Mouse (Mus musculus) MEL (cell line): Measurements from ENCODE around the gene Aes.

Source experiments
- CTCF ChIP-seq, 3 experiments: IDR thresholded peaks in 2 of 3; conservative IDR thresholded peaks in 1 of 3; 2 replicates each; pipeline ENCODE4 v1.5.1; 2011 to 2012; ENCODE audit warnings: low read length in 3 of 3, low read depth in 2 of 3, mild to moderate bottlenecking in 2 of 3, improper control_type of control experiment in 1 of 3, inconsistent platforms in 1 of 3, mixed read lengths in 1 of 3, moderate library complexity in 1 of 3; ENCODE audit not compliant: control insufficient read depth in 1 of 3, insufficient read depth in 1 of 3, poor library complexity in 1 of 3, severe bottlenecking in 1 of 3
- EP300 ChIP-seq, 2 experiments: IDR thresholded peaks; 2 replicates each; pipeline ENCODE4 v1.6.1; 2011; ENCODE audit warnings: improper control_type of control experiment in 2 of 2, low read length in 2 of 2, low read depth in 1 of 2, mild to moderate bottlenecking in 1 of 2
- GABPA ChIP-seq: IDR thresholded peaks from 2 replicates; pipeline ENCODE4 v1.6.1; 2012; ENCODE audit warnings: low read depth, mild to moderate bottlenecking, inconsistent platforms, low read length, improper control_type of control experiment, moderate library complexity
- GATA1 ChIP-seq: IDR thresholded peaks from 2 replicates; pipeline ENCODE4 v1.6.1; 2011; ENCODE audit warnings: low read depth, low read length, improper control_type of control experiment
- POLR2A ChIP-seq, 2 experiments: IDR thresholded peaks; 2 replicates each; pipeline ENCODE4 v1.6.1; 2011 to 2012; ENCODE audit warnings: low read length in 2 of 2, mild to moderate bottlenecking in 2 of 2, control low read depth in 1 of 2, improper control_type of control experiment in 1 of 2, low read depth in 1 of 2, moderate library complexity in 1 of 2; ENCODE audit not compliant: control insufficient read depth in 1 of 2, insufficient read depth in 1 of 2, poor library complexity in 1 of 2
- RAD21 ChIP-seq: IDR thresholded peaks from 2 replicates; pipeline ENCODE4 v1.6.1; 2011; ENCODE audit warnings: mild to moderate bottlenecking, low read depth, low read length, improper control_type of control experiment
- SIN3A ChIP-seq: IDR thresholded peaks from 2 replicates; pipeline ENCODE4 v1.6.1; 2012; ENCODE audit warnings: low read length, improper control_type of control experiment, inconsistent platforms
- TAL1 ChIP-seq: IDR thresholded peaks from 2 replicates; pipeline ENCODE4 v1.6.1; 2012; ENCODE audit warnings: mild to moderate bottlenecking, inconsistent platforms, low read length, moderate library complexity, mixed read lengths
- TBP ChIP-seq: IDR thresholded peaks from 2 replicates; pipeline ENCODE4 v1.8.0; 2011; ENCODE audit warnings: low read depth, low read length, improper control_type of control experiment
- TCF12 ChIP-seq: IDR thresholded peaks from 2 replicates; pipeline ENCODE4 v1.6.1; 2014; ENCODE audit warnings: low read depth, mild to moderate bottlenecking, inconsistent platforms, low read length, improper control_type of control experiment, moderate library complexity
- ZKSCAN1 ChIP-seq: IDR thresholded peaks from 2 replicates; pipeline ENCODE4 v1.6.1; 2012; ENCODE audit warnings: low read depth, mild to moderate bottlenecking, inconsistent platforms, low read length, improper control_type of control experiment, moderate library complexity
- ZNF384 ChIP-seq: IDR thresholded peaks from 2 replicates; pipeline ENCODE4 v1.6.1; 2012; ENCODE audit warnings: low read depth, mild to moderate bottlenecking, inconsistent platforms, low read length, improper control_type of control experiment

DNA sequence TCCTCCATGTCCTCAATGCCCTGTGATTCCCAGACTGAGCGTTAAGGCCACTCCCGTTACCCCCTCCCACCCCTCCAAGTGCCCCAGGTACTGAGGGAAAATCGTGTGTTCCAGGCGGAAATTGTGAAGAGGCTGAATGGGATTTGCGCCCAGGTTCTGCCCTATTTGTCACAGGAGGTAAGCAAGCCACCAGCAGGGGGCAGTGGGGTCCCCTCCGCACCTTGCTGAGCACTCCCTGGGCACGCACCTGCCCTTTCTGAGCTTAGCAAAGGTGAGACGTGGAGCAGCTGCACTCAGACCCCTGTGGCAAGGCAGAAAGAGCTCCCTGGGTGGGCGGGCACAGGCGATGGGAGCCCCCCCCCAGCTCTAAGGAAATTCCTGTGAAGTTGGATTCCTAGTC is 5.4 kb downstream of the Aes start:
- no peak for TF ChIP-seq TAL1
- peak; percentile 65 to 85 (median 77) for TF ChIP-seq CTCF (IDR thresholded peaks at IDR 0.05 in 2 of 3, conservative IDR thresholded peaks at IDR 0.05 in 1 of 3; ENCODE audit: control insufficient read depth in 1 of 3, insufficient read depth in 1 of 3, low read depth in 2 of 3, low read length in 3 of 3, poor library complexity in 1 of 3, severe bottlenecking in 1 of 3)
- no peak for TF ChIP-seq TCF12
- TF ChIP-seq POLR2A (IDR thresholded peaks at IDR 0.05; ENCODE audit: control insufficient read depth in 1 of 2, insufficient read depth in 1 of 2, low read depth in 1 of 2, low read length in 2 of 2, poor library complexity in 1 of 2) = no peak
- no peak for TF ChIP-seq EP300 (IDR thresholded peaks at IDR 0.05; ENCODE audit: low read depth in 1 of 2, low read length in 2 of 2)
- TF ChIP-seq GATA1 = no peak
- TF ChIP-seq ZNF384 = no peak
- peak; percentile 27 for TF ChIP-seq RAD21
- TF ChIP-seq GABPA = no peak
- TF ChIP-seq ZKSCAN1 = no peak
- TF ChIP-seq TBP = no peak
- no peak for TF ChIP-seq SIN3A
